Mouse (Mus musculus): ENCODE measurements around the gene Olfr380.

Olfr380 gene

DNA sequence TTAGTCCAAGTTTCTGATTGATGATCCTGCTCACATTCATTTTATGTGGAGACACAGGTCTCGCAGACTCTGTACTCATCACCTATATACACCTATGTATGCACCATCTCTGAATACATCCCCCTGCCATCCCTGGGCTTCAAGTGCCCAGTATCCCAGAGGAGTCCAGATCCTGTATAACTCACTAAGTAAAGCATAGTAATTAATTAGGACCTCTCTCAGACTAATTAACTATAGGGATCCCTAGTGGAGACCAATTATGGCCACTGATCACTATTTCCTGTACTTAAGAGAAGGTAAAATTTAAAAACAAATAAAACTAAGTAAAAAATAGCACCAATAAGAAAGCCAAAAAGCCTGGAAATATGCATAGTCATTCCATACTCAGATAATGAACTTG, at the start of gene Olfr380:
Gene Olfr380 (minus strand): TSS at position 101 of the 400 bp plus-strand sequence.
- no peak for DNase-seq (ENCODE audit: low spot score in 2 of 2)

DNA sequence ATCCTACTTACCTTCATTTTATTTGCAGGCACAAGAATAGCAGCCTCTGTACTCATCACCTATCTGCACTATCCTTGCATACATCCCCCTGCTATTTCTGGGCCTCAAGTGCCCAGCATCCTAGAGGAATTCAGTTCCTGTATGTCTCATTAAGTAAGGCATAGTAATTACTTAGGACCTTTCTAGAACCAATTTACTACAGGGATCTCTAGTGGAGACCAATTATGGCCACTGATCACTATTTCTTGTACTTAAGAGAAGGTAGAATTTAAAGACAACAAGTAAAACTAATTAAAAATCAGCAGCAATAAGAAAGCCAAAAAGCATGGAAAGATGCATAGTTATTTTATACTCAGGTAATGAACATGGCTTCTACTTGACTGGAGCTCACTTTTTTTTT, 34.2 kb upstream of the Olfr380 start, which contains the start of gene Olfr381:
Gene Olfr381 (minus strand): TSS at position 101 of the 400 bp plus-strand sequence.
- no peak for DNase-seq (ENCODE audit: low spot score in 2 of 2)

DNA sequence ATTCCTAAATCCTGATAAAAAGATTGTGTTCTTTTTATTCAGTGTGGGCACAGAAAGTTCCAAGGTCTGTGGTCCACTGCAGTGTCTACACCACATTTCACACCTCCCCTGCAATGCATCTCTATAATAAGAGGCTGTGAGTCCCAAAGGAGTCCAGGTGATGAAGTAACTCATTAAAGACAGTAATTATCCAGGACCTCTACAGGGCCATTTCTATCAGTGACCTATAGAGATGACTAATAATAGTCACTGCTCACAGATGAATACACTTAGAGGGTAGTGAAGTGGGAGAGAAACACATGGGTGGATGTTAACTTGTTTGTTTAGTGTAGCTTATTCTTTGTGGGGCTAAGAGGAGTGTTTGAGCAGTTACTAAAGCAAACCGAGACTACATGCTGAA, 28.9 kb downstream of the Olfr380 start, which contains the start of gene Olfr378:
Gene Olfr378 (minus strand): TSS at position 101 of the 400 bp plus-strand sequence.
- DNase-seq (ENCODE audit: low spot score in 2 of 2): no peak
